Mouse (Mus musculus) lung, adult 2 months (tissue): ENCODE data around the gene Pam16.

ENCODE experiments used
- CTCF ChIP-seq: fragments of 200-500 bp; IDR thresholded peaks from 2 replicates; pipeline ENCODE4 v1.5.1; 2011; ENCODE audit warnings: mild to moderate bottlenecking, low read length, control low read depth; ENCODE audit not compliant: insufficient read depth
- POLR2A ChIP-seq: fragments of 200-500 bp; IDR thresholded peaks from 2 replicates; pipeline ENCODE4 v1.6.1; 2011; ENCODE audit warnings: low read depth, mild to moderate bottlenecking, control low read depth, low read length, borderline replicate concordance; ENCODE audit errors: extremely low read depth

DNA sequence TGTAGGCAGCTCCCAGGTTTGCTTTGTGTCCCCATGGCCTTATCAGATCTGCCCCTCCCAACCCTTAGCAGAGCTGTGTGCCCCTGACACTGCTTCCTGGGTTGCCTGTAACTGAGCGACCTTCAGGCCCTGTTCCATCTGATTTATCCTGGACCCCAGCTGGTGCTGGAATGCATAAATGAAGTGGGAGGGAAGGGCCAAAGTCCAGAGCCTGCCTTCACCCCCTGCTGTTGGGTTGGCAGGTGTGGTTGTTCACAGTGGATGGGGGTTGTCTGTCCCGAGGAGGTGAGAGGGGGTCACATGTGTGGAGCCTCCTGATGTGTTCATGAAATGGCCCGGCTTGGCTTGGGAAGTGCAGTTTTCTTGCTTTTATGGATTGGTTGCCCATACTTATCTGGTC lies 22.6 kb downstream of the Pam16 start:
- no peak for TF ChIP-seq CTCF
- TF ChIP-seq POLR2A = no peak
